Mouse (Mus musculus) left cerebral cortex, postnatal 4 days (tissue): ENCODE results near the gene Ren1. TPM values are rescaled to one million over a fixed set of nuclear protein-coding genes. Genes with fewer than 3 reads are reported as not detected.

Experiments used
- DNase-seq: peaks from one replicate; pipeline ENCODE4 v3.0.0-alpha.2; 2022
- intact Hi-C: fragments of 180-260 bp; cut with DNase I; formaldehyde crosslinking; loops from one replicate; pipeline ENCODE4 v1.15.1; 2025
- total RNA-seq, 2 experiments: library from RNA; stranded (reverse); gene quantifications; 2 replicates each; pipeline ENCODE4 v1.2.3; 2021

The Ren1 gene
- total RNA-seq, 2 experiments from 2014 or later: not detected

DNA sequence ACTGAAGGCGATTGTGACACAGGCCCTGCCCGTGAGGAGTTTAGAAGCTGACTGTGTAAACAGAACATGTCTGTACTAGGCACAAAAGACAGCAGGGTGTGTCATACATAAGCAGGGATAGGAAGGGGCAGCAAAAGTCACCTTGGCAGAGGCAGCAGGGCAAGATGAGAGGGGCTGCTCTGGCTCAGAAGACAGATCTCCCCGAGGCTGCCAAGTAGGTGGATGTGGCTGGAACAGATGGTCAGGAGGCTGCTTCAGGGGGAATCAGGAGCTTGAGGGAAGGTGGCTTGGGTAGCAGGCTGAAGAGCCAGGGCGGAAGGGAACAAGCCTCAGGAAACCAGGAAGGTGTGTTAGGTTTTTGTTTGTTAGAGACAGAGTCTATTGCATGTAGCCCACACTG is 20.0 kb downstream of the Ren1 start:
- DNase-seq: peak; percentile 30
- intact Hi-C loops: no loop called here

DNA sequence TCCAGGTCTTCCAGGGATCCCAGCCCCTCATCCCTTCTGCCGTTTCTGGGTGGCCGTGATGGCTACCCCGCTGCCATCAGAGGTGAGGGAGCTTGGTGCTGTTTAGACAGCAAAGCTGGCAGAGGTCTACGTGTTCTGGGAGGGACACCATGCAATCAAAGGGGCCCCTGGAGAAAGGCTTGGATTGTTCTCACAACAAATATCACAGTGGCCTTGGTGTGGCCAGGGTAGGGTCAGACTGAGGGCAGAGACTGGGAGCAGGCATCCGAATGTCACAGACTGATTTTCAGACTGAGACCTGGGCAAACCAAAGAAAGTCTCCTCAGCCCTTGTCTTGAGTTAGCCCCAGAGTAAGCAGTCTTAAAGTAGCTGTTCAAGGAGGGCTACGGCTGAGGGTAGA is 21.1 kb downstream of the Ren1 start:
- no peak for DNase-seq
- intact Hi-C loops: no loop called here

DNA sequence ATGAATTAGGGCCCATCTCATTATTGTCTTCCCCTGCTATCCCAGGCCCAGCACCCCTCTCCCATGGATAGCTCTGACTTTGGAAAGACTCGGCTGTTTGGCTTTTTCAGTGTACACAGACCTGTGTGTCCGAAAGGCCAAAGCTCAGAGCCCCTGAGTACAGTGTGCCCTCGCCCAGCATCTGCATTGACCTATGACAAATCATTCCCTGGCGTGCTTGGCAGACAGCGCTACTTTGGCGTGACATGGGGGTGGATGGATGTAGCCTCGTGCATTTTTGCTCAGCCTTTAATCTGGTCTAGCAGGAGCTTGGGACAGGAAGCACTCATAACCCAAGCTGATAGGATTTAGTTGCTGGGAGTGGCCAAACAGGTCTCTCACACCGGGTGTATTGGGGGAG is 21.8 kb downstream of the Ren1 start:
- DNase-seq: no peak
- intact Hi-C loops: no loop called here

DNA sequence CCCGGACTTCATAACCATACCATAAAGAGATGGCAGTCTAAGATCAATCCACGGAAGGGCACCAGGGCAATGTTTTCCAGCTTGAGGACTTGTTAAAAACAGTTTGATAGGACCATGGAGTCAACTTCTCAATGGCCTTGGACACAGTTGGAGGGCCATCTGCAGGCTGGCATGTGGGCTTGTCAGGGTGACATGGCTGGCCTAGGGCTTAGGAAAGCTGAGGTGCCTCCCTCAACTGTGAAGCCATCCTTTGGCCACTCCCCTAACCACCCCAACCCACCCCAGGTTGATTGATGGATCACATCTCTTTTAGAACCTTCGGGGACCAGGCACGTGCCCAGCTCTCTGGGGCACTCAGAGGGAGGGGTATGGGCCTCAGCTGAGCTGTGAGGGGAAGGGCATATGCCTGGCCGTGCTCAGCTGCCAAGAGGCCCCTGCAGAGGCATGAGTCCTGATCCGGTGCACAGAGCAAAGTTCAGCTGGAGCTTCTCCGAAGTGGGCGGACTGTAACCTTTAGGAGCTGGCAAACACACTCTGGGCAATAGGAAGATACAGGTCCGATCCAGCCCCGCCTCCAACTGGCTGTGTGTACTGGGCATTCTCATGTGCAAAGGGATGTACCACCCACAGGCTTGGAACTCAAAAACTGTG is 25.5 kb downstream of the Ren1 start:
- intact Hi-C loops: no loop called here
- DNase-seq: no peak

DNA sequence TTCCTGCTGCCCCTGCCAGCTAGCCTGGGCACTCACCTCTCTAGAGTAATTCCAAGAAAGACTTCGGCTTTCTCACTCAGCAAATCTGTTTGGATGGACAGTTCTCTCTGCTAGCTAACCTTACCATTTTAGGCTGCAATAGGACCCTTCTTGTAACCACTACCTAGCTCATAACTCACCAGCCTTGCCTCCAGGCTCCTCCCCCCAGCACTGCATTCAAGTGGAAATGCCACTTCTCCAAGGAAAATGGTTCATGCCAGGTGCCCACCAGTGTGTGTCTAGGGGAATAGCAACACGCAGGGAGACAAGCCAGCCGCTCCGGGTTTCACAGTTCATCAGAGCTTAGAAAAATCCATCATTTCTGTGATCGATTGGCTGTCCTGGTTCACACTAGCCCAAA is 27.2 kb downstream of the Ren1 start:
- DNase-seq: no peak
- intact Hi-C loops: no loop called here

DNA sequence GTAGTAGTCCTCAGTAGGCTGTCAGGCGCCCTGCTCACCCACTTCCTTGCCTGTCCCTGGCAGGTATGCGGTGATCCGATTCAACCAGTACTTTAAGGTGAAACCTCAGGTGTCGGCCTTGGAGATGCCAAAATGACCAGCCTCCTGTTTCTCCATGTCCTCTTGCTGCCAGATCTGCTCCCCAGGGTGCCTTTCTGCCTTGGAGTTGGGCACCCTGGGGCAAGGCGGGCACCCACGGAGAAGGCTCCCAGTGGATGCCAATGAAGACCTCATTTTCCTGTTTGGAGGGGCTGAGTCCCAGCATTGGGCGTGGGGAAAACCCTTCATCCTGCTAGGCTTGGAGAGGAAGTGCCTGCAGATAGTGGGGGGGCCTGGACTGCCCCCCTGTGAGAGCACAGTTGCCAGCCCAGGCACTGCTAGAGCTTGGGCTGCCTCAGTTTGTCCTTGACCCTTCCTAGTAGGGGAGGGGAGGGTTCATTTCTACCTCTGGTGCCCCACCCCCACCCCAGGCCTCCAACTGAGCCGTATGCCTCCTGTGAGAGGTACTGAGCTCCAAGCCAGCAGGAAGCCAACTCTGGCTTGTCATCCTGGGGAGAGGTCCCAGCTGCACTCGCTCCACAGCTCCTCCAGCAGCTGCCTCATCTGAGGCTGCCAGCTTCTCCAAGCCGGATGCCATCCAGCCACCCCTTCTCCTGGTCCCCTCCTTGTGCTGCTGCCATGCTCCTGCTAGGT is 29.1 kb downstream of the Ren1 start:
- no peak for DNase-seq
- intact Hi-C loops: no loop called here

DNA sequence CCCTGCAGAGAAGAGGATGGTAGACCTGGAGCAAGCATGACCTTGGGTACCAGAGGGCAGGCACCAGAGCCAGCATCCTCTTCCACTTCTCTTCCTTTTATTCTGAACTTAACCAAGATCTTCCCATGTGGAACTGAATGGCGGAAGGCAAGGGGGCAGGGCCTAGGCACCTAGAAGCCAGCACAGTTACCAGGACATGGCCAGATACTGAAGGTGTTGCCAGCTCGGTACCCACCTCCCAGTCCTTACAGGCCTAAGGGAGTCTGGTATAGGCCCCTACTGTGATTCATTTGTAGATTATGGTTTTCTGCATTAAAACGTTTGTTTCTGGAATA is 29.6 kb downstream of the Ren1 start:
- intact Hi-C loops: loop anchor here (5.0 kb wide), 1 partner anchor 232 kb away; the partner anchor contains the start of gene Snrpe
- DNase-seq: no peak

DNA sequence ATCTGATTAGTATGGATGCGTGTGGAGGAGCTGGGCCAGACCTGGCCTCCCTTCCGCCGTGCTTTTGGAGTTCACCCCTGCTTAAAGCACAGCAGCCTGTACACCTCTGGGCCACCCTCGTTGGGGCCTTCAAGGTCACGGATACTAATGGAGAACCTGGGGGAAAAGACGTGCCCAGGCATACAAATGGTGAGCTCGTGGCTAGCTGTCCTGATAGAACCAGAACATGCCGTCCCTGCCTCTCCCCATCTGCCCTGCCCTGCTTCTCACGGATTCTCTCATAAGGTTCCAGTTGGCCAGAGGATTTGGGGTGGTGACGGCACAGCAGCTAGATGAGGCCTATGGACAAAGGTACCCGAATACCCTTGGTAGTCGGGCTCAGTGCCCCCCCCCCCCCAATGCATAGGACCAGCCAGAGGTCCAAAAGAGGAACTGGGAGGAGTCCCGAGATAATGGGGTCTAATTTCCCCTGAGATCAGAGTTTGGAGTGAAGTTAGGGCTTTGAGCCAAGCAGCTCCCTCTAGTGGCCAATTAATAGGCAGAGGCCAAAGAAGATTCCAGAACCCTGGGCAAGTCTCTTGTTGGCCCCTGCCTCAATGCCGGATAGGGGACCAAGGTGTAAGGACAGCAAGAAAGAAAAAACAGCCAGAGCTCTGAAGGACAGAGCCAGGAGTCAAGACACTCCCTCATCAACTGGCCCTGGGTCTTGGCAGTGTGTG is 30.2 kb downstream of the Ren1 start:
- intact Hi-C loops: loop anchor here (5.0 kb wide), 1 partner anchor 232 kb away; the partner anchor contains the start of gene Snrpe
- DNase-seq: peak; percentile 58

DNA sequence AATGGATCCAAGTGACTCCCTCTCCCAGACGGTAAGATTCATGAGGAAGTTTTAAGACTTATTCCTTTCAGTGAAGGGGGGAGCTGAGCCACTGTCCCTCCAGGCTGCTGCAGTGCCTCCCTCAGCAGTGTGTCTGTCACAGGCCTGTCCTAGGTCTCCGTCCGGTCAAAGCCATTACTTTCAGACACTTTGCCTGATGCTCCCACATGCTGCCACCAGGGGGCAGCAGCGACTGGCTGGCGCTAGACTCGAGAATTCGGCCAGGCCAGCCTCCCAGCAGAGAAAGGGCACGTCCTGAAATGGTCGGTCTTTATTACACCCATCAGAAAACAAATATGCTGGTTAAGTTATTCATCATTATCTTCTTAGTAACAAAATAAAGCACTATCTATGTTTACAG is 31.7 kb downstream of the Ren1 start:
- intact Hi-C loops: loop anchor here (5.0 kb wide), 1 partner anchor 230 kb away; the partner anchor contains the start of gene Snrpe
- DNase-seq: peak; percentile 87

DNA sequence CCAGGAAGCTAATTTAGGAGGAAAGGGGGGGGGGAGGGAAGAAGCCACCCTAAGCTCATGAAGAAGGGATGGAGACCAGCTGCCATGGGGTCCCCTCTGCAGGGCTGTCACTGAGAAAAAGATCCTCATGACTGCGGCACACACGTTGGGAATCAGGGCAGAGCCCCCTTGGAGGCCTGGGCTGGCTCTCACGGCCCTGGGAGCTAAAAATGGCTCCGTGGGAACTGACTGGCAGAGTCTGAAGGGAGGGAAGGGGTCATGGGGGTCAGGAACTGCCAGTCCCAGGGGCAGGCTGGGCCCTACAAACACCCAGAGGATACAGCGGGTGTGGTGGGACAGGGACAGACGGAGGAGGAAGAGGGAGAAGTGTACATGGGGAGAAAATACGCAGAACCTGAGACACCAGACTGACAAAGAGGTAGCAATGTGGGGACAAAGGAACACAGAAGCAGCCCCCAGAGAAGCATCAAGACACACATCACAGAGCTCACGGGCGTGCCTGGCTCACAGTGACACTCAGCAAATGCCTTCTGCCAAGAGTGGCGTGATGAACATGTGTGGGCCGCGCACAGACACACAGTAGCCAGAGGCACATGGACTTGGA is 32.3 kb downstream of the Ren1 start:
- intact Hi-C loops: loop anchor here (5.0 kb wide), 1 partner anchor 230 kb away; the partner anchor contains the start of gene Snrpe
- DNase-seq: no peak

DNA sequence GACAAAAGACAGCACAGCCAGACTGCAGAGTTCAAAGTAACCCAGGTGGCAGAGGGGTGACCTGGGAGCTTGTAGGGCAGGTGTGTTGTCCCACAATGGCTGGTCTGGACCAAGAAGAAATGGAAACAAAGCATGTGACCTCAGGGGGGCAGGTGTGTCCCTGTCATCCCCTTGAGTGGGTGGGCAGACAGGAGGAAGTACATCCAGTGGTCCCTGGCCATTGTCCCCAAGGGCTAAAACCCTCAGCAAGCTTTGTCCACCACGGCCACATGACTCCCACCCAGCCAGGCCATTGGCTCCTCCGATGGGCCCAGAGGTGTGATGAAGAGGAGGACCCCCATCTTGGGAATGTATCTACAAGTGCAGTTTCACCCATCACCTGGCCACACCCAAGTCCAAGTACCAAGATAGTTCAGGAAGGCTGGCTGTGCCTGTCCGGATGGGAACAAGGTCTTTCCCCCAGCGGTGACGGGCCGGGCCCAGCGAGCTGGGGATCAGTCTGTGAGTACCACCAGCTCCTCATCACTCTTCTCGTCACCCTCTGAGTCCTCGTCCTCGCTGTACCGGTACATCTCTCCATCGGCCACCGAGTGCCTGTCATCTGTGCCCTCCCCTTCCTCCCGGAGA is 33.0 kb downstream of the Ren1 start:
- no peak for DNase-seq
- intact Hi-C loops: loop anchor here (5.0 kb wide), 1 partner anchor 229 kb away; the partner anchor contains the start of gene Snrpe

DNA sequence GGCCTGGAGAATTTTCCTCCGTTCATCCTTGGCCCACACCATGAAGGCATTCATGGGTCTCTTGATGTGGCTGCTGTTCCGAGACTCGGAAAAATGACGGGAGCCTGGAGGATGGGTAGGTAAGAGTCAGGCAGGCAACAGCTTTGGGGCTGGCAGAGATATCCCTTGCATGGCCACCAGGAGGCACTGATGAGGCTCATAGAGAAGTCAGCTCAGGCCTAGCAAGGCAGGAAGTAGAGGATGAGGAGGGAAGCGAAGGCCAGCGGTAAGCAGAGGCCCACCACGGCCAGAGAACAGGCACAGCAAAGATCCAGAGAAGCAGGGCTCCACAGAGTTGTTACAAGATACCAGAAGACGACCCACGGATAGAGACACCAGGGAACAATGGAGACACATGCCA is 35.2 kb downstream of the Ren1 start:
- intact Hi-C loops: no loop called here
- peak; percentile 79 for DNase-seq

DNA sequence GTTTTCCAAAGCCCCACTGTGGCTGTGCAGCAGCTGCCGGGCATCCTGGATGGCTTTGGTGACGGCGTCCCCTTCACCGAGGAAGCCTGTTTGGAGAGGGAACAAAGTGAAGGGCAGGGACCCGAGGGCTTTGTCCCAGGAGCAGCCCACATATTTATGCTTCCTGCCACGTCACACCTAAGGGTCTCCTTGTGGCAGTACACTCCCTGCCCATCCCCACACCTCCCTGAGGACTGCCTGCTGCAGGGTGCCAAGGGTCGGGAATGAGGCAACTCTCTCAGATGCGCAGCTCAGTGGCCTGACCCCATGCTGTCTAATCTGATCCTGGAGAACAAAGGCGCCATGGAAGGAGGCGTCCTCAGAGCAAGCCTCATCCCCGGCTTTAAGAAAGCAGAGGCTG is 35.9 kb downstream of the Ren1 start:
- DNase-seq: no peak
- intact Hi-C loops: no loop called here

DNA sequence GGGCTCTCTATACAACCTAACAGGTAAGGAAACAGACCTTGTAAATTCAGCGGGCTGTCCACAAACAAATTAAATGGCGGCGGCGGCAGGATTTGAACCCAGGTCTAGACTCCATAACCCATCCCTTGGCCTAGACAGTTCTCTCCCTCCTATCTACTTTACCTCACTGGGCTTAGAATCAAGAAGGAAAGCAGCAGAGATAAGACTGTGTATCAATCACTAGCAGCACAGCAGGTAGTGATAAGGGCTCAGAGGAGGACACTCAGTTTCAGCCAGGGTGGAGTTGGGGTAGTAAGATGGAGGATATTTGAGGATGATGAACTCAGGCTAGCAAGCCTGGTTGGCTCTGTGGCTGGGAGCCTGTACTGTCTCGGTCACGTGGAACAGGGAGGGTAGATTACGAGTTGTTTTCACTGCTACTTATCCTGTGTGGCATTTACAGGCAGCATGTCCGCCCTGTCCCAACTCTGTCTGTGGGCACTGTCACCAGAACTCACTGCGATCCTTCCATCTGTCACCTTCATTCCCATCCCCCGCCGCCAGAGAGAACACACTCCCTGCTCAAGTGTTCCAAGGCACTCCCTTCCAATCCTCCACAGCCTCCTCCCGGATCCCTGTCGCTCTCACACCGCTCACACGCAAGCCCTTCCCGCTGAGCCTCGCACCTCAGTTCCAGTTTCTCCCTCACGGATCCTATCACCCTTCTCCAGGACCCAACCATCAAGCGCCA is 37.4 kb downstream of the Ren1 start:
- no peak for DNase-seq
- intact Hi-C loops: no loop called here

DNA sequence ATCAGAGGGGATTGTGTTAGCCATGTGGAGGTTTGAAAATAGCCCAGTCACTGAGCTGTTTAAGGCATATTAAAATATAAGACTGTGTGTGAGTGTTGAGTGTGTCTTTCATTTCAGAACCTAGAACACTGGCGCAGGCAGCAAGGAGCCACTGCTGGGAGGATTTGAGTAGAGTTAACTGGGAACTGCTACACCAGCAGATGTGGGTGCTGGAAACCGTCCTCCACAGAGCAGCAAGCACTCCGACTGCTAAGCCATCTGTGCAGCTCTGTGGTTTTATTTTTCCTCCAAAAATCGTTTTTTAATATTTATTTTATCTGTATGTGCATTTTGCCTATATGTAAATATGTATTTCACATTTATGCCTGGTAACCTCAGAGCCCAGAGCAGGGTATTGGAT is 44.4 kb downstream of the Ren1 start:
- intact Hi-C loops: no loop called here
- no peak for DNase-seq

DNA sequence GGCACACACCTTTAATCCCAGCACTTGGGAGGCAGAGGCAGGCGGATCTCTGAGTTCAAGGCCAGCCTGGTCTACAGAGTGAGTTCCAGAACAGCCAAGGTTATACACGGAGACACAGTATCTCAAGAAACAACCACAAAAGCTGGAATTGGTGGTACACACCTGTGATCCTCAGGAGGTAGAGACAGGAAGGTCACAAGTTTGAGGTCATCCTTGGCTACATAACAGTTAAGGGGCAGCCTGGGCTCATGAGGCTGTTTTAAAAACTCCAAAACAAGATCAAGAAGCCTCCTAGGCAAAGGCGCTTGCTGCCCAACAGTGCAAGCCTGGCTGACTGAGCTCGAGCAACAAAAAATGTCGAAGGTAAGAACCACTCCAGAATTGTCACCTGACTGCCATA is 46.4 kb downstream of the Ren1 start:
- DNase-seq: no peak
- intact Hi-C loops: no loop called here

DNA sequence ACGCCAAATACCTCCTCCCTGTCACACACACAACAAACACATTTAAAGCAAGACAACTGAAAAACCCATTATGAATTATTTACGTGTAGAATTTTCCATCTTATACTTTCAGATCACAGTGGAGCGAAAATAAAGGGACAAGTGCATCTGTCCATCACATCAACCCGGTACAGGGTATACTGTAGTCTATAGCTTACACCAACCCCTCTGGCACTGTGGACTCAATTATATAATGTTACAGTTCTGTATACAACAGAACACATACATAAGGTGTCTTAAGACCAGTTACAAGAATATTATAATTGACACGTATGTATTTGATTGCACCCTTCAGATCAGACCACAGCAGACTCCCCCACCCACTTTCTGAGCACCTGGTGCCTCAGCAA is 46.8 kb downstream of the Ren1 start:
- intact Hi-C loops: no loop called here
- no peak for DNase-seq

DNA sequence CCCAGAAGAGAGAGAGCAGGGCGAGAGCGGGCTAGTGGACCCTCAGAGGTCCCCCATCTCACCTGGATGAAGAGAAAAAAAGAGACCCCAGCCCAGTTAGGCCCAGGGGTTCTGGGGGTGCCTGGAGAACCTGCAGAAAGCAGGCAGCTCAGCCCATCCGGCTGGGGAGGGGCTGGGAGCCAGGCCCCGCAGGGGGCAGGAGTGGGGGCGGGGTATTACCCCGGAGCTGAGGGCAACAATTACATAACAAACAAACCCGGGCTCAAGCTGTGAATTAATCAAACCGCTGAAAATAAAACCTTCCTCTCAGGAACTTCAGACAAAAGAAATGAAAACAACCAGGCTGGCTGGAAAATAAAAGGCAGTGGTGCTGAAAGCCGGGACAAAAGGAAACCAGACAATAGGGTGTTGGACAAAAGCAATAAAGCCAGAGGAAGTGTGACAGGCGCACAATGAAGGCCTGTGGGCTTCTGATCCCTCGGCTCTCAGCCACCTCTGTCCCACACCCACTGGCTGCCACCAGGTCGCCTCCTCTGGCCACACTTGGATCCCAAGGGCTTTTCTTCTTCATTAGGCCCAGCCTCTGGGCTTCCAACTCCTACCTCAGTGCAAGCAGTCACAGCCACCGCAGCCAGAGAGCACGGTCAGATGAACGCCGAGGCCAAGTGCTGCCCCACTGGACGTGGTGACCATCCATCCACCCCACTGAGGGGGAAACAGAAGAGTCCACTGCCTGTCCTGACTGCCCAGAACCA is 47.4 kb downstream of the Ren1 start:
- DNase-seq: peak; percentile 37
- intact Hi-C loops: no loop called here

DNA sequence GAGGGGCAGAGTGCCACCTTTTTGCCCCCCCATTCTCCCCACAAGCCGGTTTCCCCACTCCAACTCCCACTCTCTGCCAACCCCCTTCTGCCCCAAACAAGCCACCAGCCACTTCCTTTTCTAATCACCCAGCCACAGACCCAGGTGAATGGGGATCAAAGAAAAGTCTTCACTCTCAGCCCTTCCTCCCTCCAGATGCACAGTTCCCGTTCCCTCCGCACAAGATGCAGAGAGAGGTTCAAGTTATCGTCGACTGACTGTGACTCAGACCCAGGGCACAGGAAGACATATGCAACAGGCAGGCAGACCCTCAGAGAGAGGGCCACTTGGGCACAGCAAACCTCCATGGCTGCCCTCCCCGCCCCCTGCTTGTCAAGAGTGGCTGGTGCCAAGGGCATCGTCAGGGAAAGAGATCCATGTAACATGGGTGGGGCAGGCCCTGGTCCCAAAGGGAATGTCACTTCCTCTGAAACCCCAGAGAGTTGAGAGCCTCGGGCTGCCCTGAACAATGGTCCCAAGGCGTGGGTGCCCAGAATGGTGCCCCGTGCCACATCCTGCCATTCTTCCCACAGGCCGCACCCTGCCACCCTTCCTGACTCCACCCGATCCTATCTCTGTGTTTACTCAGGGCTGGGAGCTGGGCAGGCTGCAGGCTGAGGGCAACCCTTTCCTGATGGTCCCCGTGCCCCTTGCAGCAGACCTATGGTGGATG is 49.9 kb downstream of the Ren1 start:
- DNase-seq: no peak
- intact Hi-C loops: no loop called here
